Mouse (Mus musculus) heart, postnatal 0 days (tissue): ENCODE data around the gene Smc5. TPM values are rescaled to one million over a fixed set of nuclear protein-coding genes. Genes with fewer than 3 reads are reported as not detected.

Source experiments
- ATAC-seq: fragments of 200-750 bp; cut with Nextera tagmentation; 2 replicates; pipeline ENCODE4 v1.8.0; 2017; ENCODE audit warnings: low read depth, moderate number of reproducible peaks, moderate library complexity; ENCODE audit not compliant: insufficient read depth
- DNase-seq: peaks from one replicate; pipeline ENCODE4 v3.0.0-alpha.2; 2016; ENCODE audit warnings: low spot score
- H3K27ac ChIP-seq: fragments of 300-500 bp; sonication (generic); 2 replicates; pipeline ENCODE4 v1.5.1; 2014; ENCODE audit warnings: low read depth, mild to moderate bottlenecking
- H3K27me3 ChIP-seq: fragments of 300-500 bp; sonication (generic); 2 replicates; pipeline ENCODE4 v1.6.1; 2014; ENCODE audit warnings: low read length, mixed read lengths; ENCODE audit not compliant: control insufficient read depth, insufficient read depth
- H3K36me3 ChIP-seq: fragments of 300-500 bp; sonication (generic); replicated peaks from 2 replicates; pipeline ENCODE4 v1.6.1; 2014; ENCODE audit warnings: low read length, mixed read lengths; ENCODE audit not compliant: control insufficient read depth, insufficient read depth
- H3K4me1 ChIP-seq: fragments of 300-500 bp; sonication (generic); 2 replicates; pipeline ENCODE4 v1.6.1; 2014; ENCODE audit warnings: antibody characterized with exemption; ENCODE audit not compliant: control insufficient read depth, insufficient read depth
- H3K4me2 ChIP-seq: fragments of 300-500 bp; sonication (generic); 2 replicates; pipeline ENCODE4 v1.6.1; 2014; ENCODE audit warnings: low read depth, mild to moderate bottlenecking, low read length, moderate library complexity
- H3K4me3 ChIP-seq: fragments of 300-500 bp; sonication (generic); 2 replicates; pipeline ENCODE4 v1.5.1; 2014; ENCODE audit warnings: low read depth, low read length
- H3K9ac ChIP-seq: fragments of 300-500 bp; sonication (generic); replicated peaks from 2 replicates; pipeline ENCODE4 v1.6.1; 2014; ENCODE audit warnings: low read depth, low read length, mixed read lengths
- H3K9me3 ChIP-seq: fragments of 300-500 bp; sonication (generic); replicated peaks from 2 replicates; pipeline ENCODE4 v1.6.1; 2016; ENCODE audit warnings: low read length; ENCODE audit not compliant: control insufficient read depth
- CTCF ChIP-seq: IDR thresholded peaks from 2 replicates; pipeline ENCODE4 v1.5.1; 2016; ENCODE audit warnings: antibody characterized with exemption, control low read depth, low read depth
- EP300 ChIP-seq: IDR thresholded peaks from 2 replicates; pipeline ENCODE4 v1.6.1; 2016; ENCODE audit warnings: antibody characterized with exemption, low read depth
- WGBS: fragments of 180-500 bp; shearing (Covaris S2); extraction: QIAGEN DNeasy Blood & Tissue Kit; methylation state at CpG from one replicate; pipeline ENCODE4 v1.1.7; 2014; 5-methylcytosine and 5-hydroxymethylcytosine counted together
- polyA plus RNA-seq: library from polyadenylated mRNA; unstranded; fragments of >200 nt; fragmentation: Nextera tagmentation; extraction: Ambion mirVana; gene quantifications from 2 replicates; pipeline ENCODE4 v1.2.1, GENCODE M21; 2015
- total RNA-seq: library from RNA; depleted of rRNA; stranded (reverse); fragments of >200 nt; gene quantifications from 2 replicates; pipeline ENCODE4 v1.2.3, GENCODE M21; 2014; ENCODE audit warnings: low replicate concordance

Smc5 gene
- total and polyA plus RNA-seq, 2 experiments from 2014 or later = 9.8 to 13.6 TPM

DNA sequence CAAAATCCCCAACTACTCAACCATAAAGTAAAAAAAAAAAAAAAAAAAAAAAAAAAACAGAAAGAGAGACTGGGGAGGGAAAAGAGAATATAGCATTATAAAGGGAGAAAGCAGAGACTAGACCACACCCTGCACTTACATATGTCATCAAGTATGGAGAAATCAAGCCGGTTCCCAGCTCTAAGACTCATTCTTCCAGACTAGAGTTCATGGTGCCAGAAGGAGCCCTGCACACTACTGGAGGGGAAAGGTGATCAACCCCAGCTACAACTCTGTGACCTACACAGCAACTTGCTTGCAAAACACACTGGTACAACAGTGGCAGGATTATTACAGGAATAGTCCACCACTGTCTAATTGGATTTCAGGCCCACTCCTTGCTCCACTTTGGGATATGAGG lies 84.0 kb downstream of the Smc5 start:
- H3K4me2 ChIP-seq = no peak overlapping the region
- ATAC-seq (no peak), DNase-seq (no peak)
- H3K27ac ChIP-seq = no peak overlapping the region
- H3K9me3 ChIP-seq = no peaks in the 10 kb centered on the region
- H3K36me3 ChIP-seq = 0 out of 2 replicates have a peak, but pooled peaks cover 7% of the 10 kb centered on the region
- TF ChIP-seq CTCF (no peak), EP300 (no peak)
- 50% methylated on average over 1 of the region's 1 CpGs for WGBS
- no peaks in the 10 kb centered on the region for H3K27me3 ChIP-seq
- H3K4me3 ChIP-seq = no peak overlapping the region
- H3K4me1 ChIP-seq = no peaks in the 10 kb centered on the region
- no peak overlapping the region for H3K9ac ChIP-seq

DNA sequence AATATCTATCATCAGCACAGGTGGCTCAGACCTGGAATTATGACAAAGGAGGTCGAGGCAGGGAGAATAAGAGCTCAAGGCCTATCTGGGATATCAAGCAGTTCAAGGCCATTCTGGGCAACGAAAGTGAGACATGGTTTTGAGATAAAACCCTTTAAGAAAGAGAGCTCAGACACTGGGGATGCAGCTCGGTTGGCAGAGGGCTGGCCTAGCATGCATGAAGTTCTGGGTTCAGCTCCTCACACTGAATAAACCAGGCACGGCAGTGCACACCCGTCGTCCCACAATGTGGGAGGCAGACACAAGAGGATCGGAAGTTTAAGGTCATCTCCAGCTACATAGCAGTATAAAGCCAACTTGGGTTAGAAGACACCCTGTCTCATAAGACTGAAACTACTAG lies 84.7 kb downstream of the Smc5 start:
- Histone ChIP-seq H3K4me1 (no peaks in the 10 kb centered on the region), H3K36me3 (0 out of 2 replicates have a peak, but pooled peaks cover 10% of the 10 kb centered on the region), H3K27me3 (no peaks in the 10 kb centered on the region), H3K4me2 (no peak overlapping the region), H3K4me3 (no peak overlapping the region), H3K9me3 (no peaks in the 10 kb centered on the region), H3K9ac (no peak overlapping the region), H3K27ac (no peak overlapping the region)
- DNase-seq (no peak), ATAC-seq (no peak)
- 89% methylated on average over 7 of the region's 7 CpGs for WGBS
- TF ChIP-seq EP300 (no peak), CTCF (no peak)

DNA sequence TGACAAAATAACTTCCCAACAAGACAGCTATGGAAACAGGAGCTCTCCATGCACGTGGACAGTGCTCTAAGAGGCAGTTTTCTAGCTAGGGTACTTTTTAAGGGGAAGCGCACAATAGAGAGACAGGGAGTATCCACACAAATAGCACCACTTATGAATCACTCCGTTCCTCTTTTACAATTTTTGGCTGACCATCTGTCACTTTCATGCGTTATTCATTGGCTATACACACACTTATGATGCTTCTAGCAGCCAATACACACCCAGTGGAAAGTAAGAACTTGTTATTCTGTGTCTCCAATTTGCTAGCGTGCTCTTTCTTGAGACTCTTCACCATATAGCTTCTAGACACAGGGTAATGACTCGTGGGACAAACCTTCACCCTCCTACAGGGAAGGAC lies 86.0 kb downstream of the Smc5 start:
- Histone ChIP-seq H3K27ac (no peak overlapping the region), H3K9ac (no peak overlapping the region), H3K4me1 (no peaks in the 10 kb centered on the region), H3K36me3 (0 out of 2 replicates have a peak, but pooled peaks cover 10% of the 10 kb centered on the region), H3K4me2 (no peak overlapping the region), H3K27me3 (no peaks in the 10 kb centered on the region), H3K9me3 (no peaks in the 10 kb centered on the region), H3K4me3 (no peak overlapping the region)
- ATAC-seq (no peak), DNase-seq (no peak)
- 89% methylated on average over 6 of the region's 6 CpGs for WGBS
- TF ChIP-seq CTCF (no peak), EP300 (no peak)

DNA sequence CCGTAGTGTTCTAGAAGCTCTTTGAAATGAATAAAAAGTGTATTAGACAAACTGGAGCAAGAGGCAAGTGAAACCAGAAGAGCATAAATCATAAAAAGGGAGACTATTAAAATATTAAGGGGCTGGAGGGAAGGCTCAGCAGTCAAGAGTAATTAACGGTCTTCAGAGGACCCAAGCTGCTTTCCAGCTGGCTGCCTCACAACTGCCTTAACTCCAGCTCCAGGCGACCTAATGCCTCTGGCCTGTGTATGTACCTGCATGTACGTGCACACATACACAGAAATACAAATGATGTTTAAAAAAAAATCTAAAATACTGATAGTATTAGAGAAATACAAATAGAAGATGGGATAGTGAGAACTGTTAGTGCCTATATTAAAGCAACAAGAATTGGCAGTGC lies 89.6 kb downstream of the Smc5 start:
- TF ChIP-seq EP300 = no peak
- no peak for TF ChIP-seq CTCF
- WGBS = 76% methylated on average over 4 of the region's 4 CpGs
- no peaks in the 10 kb centered on the region for H3K4me1 ChIP-seq
- H3K27ac ChIP-seq = no peak overlapping the region
- DNase-seq (no peak), ATAC-seq (no peak)
- no peak overlapping the region for H3K9ac ChIP-seq
- no peak overlapping the region for H3K4me3 ChIP-seq
- H3K9me3 ChIP-seq = no peaks in the 10 kb centered on the region
- H3K4me2 ChIP-seq = no peak overlapping the region
- no peaks in the 10 kb centered on the region for H3K27me3 ChIP-seq
- H3K36me3 ChIP-seq = 0 out of 2 replicates have a peak, but pooled peaks cover 5% of the 10 kb centered on the region

DNA sequence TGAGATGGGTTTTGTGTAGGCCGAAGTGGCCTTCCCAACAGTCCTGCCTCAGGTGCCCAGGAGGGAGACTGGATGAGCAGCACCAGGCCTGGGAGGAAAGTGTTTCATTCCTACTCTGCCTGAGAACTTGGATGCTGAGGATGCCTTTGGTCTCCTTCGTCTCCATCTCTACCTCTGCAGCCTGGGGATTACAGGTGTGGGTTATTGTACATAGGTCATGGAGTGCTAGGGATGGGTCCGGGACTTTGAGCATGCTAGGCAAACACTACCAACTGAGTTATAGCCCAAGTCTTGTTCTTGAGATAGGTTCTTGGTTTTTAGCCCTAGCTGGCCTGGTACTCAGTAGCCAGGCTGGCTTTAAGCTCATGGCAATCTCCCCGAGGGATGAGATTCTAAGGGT lies 90.2 kb downstream of the Smc5 start:
- Histone ChIP-seq H3K27me3 (no peaks in the 10 kb centered on the region), H3K9ac (no peak overlapping the region), H3K4me3 (no peak overlapping the region), H3K4me2 (no peak overlapping the region), H3K36me3 (0 out of 2 replicates have a peak, but pooled peaks cover 5% of the 10 kb centered on the region), H3K9me3 (no peaks in the 10 kb centered on the region), H3K4me1 (no peaks in the 10 kb centered on the region), H3K27ac (no peak overlapping the region)
- WGBS = 94% methylated on average over 4 of the region's 4 CpGs
- DNase-seq (no peak), ATAC-seq (no peak)
- TF ChIP-seq EP300 = no peak
- TF ChIP-seq CTCF = no peak

DNA sequence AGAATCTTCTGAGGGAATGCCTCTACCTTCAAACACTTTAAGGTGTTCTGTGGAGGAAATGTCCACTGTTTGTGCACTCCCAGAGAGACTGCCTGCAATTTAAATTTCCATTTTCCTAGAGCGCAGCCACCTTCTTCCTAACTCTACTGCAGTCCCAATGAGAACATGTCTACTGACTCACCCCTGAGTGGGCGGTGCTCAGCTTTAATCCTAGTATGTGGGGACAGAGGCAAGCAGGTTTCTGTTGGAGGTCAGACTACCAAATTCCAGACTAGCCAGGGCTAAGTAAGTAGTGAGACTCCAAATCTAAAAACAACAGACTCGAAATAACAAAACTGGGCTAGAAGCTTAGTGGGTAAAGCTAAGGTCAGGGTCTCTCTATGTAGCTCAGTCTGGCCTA lies 95.2 kb downstream of the Smc5 start:
- Histone ChIP-seq H3K4me2 (no peak overlapping the region), H3K9me3 (no peaks in the 10 kb centered on the region), H3K27me3 (no peaks in the 10 kb centered on the region), H3K4me1 (no peaks in the 10 kb centered on the region), H3K27ac (no peak overlapping the region), H3K4me3 (no peak overlapping the region), H3K9ac (no peak overlapping the region), H3K36me3 (no peaks in the 10 kb centered on the region)
- 89% methylated on average over 3 of the region's 3 CpGs for WGBS
- TF ChIP-seq EP300 (no peak), CTCF (no peak)
- no peak for ATAC-seq
- no peak for DNase-seq
